ENCODE assay signal across 8 mouse cellular contexts in genomic region chr9:55149499-55150278, GRCm38 (mm10). TPM values are rescaled to one million over a fixed set of nuclear protein-coding genes. Genes with fewer than 3 reads are reported as not detected.
A peak's percentile ranks its signal among the peaks of the same experiment; 100 is the strongest.
DNase-seq lines count a peak whose midpoint lies in the region; ATAC-seq lines count a peak whose summit lies in the region.

No protein-coding gene starts in this region.

- no peaks in the 10 kb centered on the region for H3K9me3 ChIP-seq in hindbrain, embryonic 14.5 days (ENCODE audit: control insufficient read depth, low read length)

- H3K27ac ChIP-seq in hindbrain, embryonic 14.5 days = peak overlapping the region; percentile 87

- DNase-seq in R1 (ENCODE audit: low read depth, low spot score) = peak; percentile 74
- peak; percentile 73 for DNase-seq in cerebellum, adult 9-11 months
- peak; percentile 20 to 44 for DNase-seq in frontal cortex, postnatal 10 days (ENCODE audit: low spot score in 2 of 2)
- peak; percentile 63 for DNase-seq in hindbrain, embryonic 14.5 days (ENCODE audit: low spot score)
- DNase-seq in left cerebral cortex, adult 8-10 months (ENCODE audit: low spot score in 2 of 2) = peak; percentile 26 to 32
- DNase-seq in right cerebral cortex, adult 18-20 months = peak; percentile 37
- peak; percentile 44 for DNase-seq in urinary bladder, postnatal 25 days (ENCODE audit: low spot score)

- H3K27me3 ChIP-seq in hindbrain, embryonic 14.5 days (ENCODE audit: control insufficient read depth, insufficient read depth, low read length) = no peaks in the 10 kb centered on the region

- peak overlapping the region; percentile 94 for H3K4me3 ChIP-seq in hindbrain, embryonic 14.5 days (replicated peaks; ENCODE audit: low read length)

- H3K4me1 ChIP-seq in hindbrain, embryonic 14.5 days (replicated peaks; ENCODE audit: control insufficient read depth, insufficient read depth, low read length) = peaks cover 23% of the 10 kb centered on the region

- H3K36me3 ChIP-seq in hindbrain, embryonic 14.5 days (replicated peaks; ENCODE audit: control insufficient read depth, insufficient read depth) = no peaks in the 10 kb centered on the region

- peak; percentile 70 for ATAC-seq in hindbrain, embryonic 14.5 days (ENCODE audit: low FRiP score)
- ATAC-seq in megakaryocyte, adult 5-6 weeks (ENCODE audit: poor library complexity, severe bottlenecking) = peak; percentile 77

- H3K4me2 ChIP-seq in hindbrain, embryonic 14.5 days (replicated peaks) = peak overlapping the region; percentile 92

- under 1% methylated on average over 76 of the region's 93 CpGs for WGBS in hindbrain, embryonic 14.5 days

- peak overlapping the region; percentile 94 for H3K9ac ChIP-seq in hindbrain, embryonic 14.5 days

RNA-seq across cellular contexts. Expression of gene Ube2q2, which starts 1.0 kb away (rescaled TPM):
- polyA plus RNA-seq in hindbrain, embryonic 14.5 days (2014; fragmentation: Nextera tagmentation; extraction: Ambion mirVana) = 49.8 and 52.2 TPM in 2 replicates
- total RNA-seq in left cerebral cortex, adult 8-10 months (2022) = 10 to 100 TPM; 65.1 to 76.6 (median 73.1) TPM
- total RNA-seq in megakaryocyte, adult 5-6 weeks (2015) = 31.9 and 33.6 TPM in 2 replicates
- 35.5 and 43.4 TPM in 2 replicates for total RNA-seq in megakaryocyte, adult 5-6 weeks (2017)

RNA-seq across cellular contexts. Expression of gene Fbxo22, which starts 59.0 kb away (rescaled TPM):
- 79.1 and 85.8 TPM in 2 replicates for polyA plus RNA-seq in hindbrain, embryonic 14.5 days (2014; fragmentation: Nextera tagmentation; extraction: Ambion mirVana)
- total RNA-seq in left cerebral cortex, adult 8-10 months (2022) = 10 to 100 TPM; 39.9 to 43.1 (median 41.3) TPM
- 42.4 and 44.7 TPM in 2 replicates for total RNA-seq in megakaryocyte, adult 5-6 weeks (2015)
- 41.0 and 49.4 TPM in 2 replicates for total RNA-seq in megakaryocyte, adult 5-6 weeks (2017)

Comparison
In these comparisons a context has a peak if more than half of its experiments do, and no peak if none do; other contexts are left out.
1. Peak in every context shown above with its lines: DNase-seq, ATAC-seq, H3K4me3 ChIP-seq and H3K27ac ChIP-seq.